Mouse (Mus musculus): ENCODE measurements around the gene Nup160.

GRCm38 (mm10) chr2:90628261-90628660 is 48.8 kb upstream of the Nup160 start:
- no peak for TF ChIP-seq POLR2A (IDR thresholded peaks at IDR 0.05; ENCODE audit: borderline replicate concordance, extremely low read depth, insufficient read depth, insufficient read length, poor library complexity, severe bottlenecking)
- no peak for TF ChIP-seq CTCF (IDR thresholded peaks at IDR 0.05; ENCODE audit: borderline replicate concordance, extremely low read depth, insufficient read depth, insufficient read length)

All from brain, embryonic 14.5 days (tissue).